Mouse (Mus musculus) midbrain, postnatal 0 days (tissue): ENCODE measurements around the gene Fat3. TPM values are rescaled to one million over a fixed set of nuclear protein-coding genes. Genes with fewer than 3 reads are reported as not detected.
A peak's percentile ranks its signal among the peaks of the same experiment; 100 is the strongest.

Source experiments
- ATAC-seq: fragments of 200-750 bp; cut with Nextera tagmentation; 2 replicates; pipeline ENCODE4 v1.8.0; 2017; ENCODE audit warnings: moderate number of reproducible peaks, mild to moderate bottlenecking, moderate TSS enrichment, moderate library complexity; ENCODE audit not compliant: low FRiP score
- DNase-seq: peaks from one replicate; pipeline ENCODE4 v3.0.0-alpha.2; 2015; ENCODE audit warnings: low spot score
- H3K27ac ChIP-seq: fragments of 300-500 bp; sonication (generic); 2 replicates; pipeline ENCODE4 v1.5.1; 2014; ENCODE audit warnings: low read depth, mild to moderate bottlenecking, low read length, mixed read lengths
- H3K27me3 ChIP-seq: fragments of 300-500 bp; sonication (generic); 2 replicates; pipeline ENCODE4 v1.6.1; 2014; ENCODE audit warnings: low read length, control low read depth, mixed read lengths; ENCODE audit not compliant: insufficient read depth
- H3K36me3 ChIP-seq: fragments of 300-500 bp; sonication (generic); 2 replicates; pipeline ENCODE4 v1.6.1; 2014; ENCODE audit warnings: low read length, control low read depth, mixed read lengths; ENCODE audit not compliant: insufficient read depth
- H3K4me1 ChIP-seq: fragments of 300-500 bp; sonication (generic); 2 replicates; pipeline ENCODE4 v1.6.1; 2014; ENCODE audit warnings: mild to moderate bottlenecking, control low read depth, antibody characterized with exemption, low read length, mixed read lengths; ENCODE audit not compliant: insufficient read depth
- H3K4me2 ChIP-seq: fragments of 300-500 bp; sonication (generic); 2 replicates; pipeline ENCODE4 v1.6.1; 2014; ENCODE audit warnings: low read depth, mild to moderate bottlenecking, low read length, mixed read lengths; ENCODE audit not compliant: poor library complexity, severe bottlenecking
- H3K4me3 ChIP-seq: fragments of 300-500 bp; sonication (generic); 2 replicates; pipeline ENCODE4 v1.5.1; 2014; ENCODE audit warnings: low read depth, mild to moderate bottlenecking, low read length, moderate library complexity
- H3K9ac ChIP-seq: fragments of 300-500 bp; sonication (generic); replicated peaks from 2 replicates; pipeline ENCODE4 v1.6.1; 2014; ENCODE audit warnings: mild to moderate bottlenecking, low read length, moderate library complexity, mixed read lengths; ENCODE audit not compliant: poor library complexity, severe bottlenecking
- H3K9me3 ChIP-seq: fragments of 300-500 bp; sonication (generic); 2 replicates; pipeline ENCODE4 v1.6.1; 2016; ENCODE audit warnings: low read length, control low read depth
- CTCF ChIP-seq: IDR thresholded peaks from 2 replicates; pipeline ENCODE4 v1.5.1; 2016; ENCODE audit warnings: antibody characterized with exemption, mild to moderate bottlenecking
- WGBS: fragments of 180-500 bp; shearing (Covaris S2); extraction: QIAGEN DNeasy Blood & Tissue Kit; methylation state at CpG from one replicate; pipeline ENCODE4 v1.1.7; 2014; 5-methylcytosine and 5-hydroxymethylcytosine counted together
- polyA plus RNA-seq: library from polyadenylated mRNA; unstranded; fragments of >200 nt; fragmentation: Nextera tagmentation; extraction: Ambion mirVana; gene quantifications from 2 replicates; pipeline ENCODE4 v1.2.1, GENCODE M21; 2015
- total RNA-seq: library from RNA; depleted of rRNA; stranded (reverse); fragments of >200 nt; gene quantifications from 2 replicates; pipeline ENCODE4 v1.2.3, GENCODE M21; 2014; rRNA removed

Fat3 gene
- total RNA-seq: 63.7 and 75.7 TPM in 2 replicates
- 7.1 and 7.6 TPM in 2 replicates for polyA plus RNA-seq

DNA sequence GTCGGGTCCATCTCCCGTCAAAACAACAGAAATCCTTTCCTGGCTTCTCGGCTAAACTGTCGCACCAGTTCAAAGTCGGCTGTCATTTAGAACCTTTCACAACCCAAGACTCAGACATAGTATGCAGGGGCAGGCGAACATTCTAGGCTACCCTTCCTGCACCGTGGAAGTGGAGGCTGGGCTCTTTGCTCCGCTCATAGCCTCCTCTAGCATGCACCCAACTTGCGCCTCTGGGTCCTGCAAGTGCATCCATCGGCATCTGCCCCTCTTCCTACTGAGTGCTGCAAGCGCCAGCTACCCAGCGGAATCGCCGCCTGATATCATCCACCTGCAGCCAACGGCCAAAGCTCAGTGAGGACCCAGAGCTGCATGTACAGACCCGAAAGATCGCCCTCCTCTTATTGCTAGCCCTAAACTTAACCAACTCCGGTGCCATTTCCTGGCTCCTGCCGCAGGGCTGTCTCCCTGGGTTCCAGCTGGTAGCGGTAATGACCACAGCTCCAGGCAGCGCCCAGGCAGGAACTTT lies at the start of gene Fat3:
Gene Fat3, minus strand, starts transcription at position 100 of the 526 bp plus-strand sequence.
- Histone ChIP-seq H3K4me2 (peak within 1 kb of the TSS; percentile 77), H3K9ac (peak within 1 kb of the TSS; percentile 78), H3K27me3 (no peaks in the 10 kb centered on the region), H3K36me3 (no peaks in the 10 kb centered on the region), H3K9me3 (no peaks in the 10 kb centered on the region), H3K27ac (peak within 1 kb of the TSS; percentile 77), H3K4me1 (0 out of 2 replicates have a peak, but pooled peaks cover 5% of the 10 kb centered on the region), H3K4me3 (peak within 1 kb of the TSS; percentile 58)
- TF ChIP-seq CTCF: no peak
- under 1% methylated on average over 21 of the region's 21 CpGs for WGBS
- ATAC-seq: peak; percentile 38; the same call in 1 of the 2 replicates
- DNase-seq: peak; percentile 38

DNA sequence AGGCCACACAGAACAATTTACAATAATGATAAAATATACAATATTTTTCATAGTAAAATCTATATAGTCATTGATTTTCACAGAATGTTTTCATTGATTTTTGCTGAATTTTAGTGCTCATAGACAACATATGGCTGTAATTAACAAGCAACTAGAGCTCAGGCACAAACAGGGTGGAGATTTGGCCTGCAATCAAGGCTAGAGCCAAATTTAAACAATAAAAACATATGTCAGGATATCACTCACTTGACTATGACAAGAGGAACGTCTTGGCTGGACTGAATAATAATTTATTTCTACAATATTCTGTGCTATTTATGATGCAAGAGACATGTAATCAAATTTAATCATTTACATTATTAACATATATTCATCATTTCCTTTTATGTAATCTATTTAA lies 31.8 kb upstream of the Fat3 start:
- no peak for ATAC-seq

DNA sequence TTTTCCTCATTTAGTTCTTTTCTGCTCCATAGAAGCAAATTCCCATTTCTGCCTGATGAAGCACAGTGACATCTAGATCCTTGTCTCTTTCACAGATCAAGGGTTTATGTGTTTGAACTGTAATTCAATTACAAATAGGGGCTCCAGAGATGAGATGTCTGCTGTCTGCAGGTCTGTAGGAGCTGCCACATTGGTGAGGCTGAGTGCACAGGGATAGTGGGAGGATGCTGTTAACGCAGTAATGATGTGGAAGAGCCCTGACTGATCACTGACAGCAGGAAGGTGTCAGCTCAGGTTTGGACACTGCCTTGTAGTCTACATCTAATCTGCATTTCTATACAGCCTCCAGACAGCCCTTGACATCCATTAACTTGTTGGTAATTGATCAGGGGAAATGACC lies 16.5 kb upstream of the Fat3 start:
- H3K4me1 ChIP-seq: no peaks in the 10 kb centered on the region
- no peaks in the 10 kb centered on the region for H3K27me3 ChIP-seq
- no peaks in the 10 kb centered on the region for H3K9me3 ChIP-seq
- 69% methylated on average over 1 of the region's 1 CpGs for whole genome bisulfite sequencing
- H3K36me3 ChIP-seq: no peaks in the 10 kb centered on the region
- H3K27ac ChIP-seq: no peak overlapping the region
- no peak overlapping the region for H3K4me2 ChIP-seq
- H3K4me3 ChIP-seq: no peak overlapping the region
- H3K9ac ChIP-seq: no peak overlapping the region
- TF ChIP-seq CTCF: no peak
- DNase-seq (no peak), ATAC-seq (no peak)

More for the DNA sequence above, 31.8 kb upstream of the Fat3 start:
- H3K4me1 ChIP-seq: no peaks in the 10 kb centered on the region
- no peak overlapping the region for H3K9ac ChIP-seq
- H3K4me3 ChIP-seq: no peak overlapping the region
- no peaks in the 10 kb centered on the region for H3K27me3 ChIP-seq
- TF ChIP-seq CTCF: no peak
- no peak overlapping the region for H3K4me2 ChIP-seq
- no peak overlapping the region for H3K27ac ChIP-seq
- WGBS: 80% methylated on average over 1 of the region's 1 CpGs
- no peak for DNase-seq
- H3K36me3 ChIP-seq: no peaks in the 10 kb centered on the region
- H3K9me3 ChIP-seq: no peaks in the 10 kb centered on the region

DNA sequence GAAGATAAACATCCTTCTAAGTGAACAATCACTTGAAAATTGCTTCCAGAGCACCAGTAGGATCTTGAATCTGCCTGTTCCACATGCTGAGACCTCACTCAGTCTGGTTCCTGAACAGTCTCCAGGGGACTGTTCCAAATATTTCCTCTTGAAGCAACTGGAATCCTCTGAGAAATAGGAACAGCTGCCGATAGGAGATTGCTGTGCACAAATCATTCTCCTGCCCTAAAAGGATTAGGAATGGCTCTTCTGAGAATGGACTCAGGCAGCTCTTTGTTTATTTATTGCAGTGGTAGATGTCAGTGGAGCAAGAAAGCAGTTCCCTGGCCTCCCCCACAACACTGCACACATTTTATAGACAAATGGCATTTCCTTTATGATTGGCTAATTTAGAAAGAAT lies 10.9 kb upstream of the Fat3 start:
- DNase-seq: peak; percentile 19
- 14% methylated on average over 1 of the region's 1 CpGs for WGBS
- Histone ChIP-seq H3K4me3 (no peak overlapping the region), H3K4me2 (no peak overlapping the region), H3K4me1 (no peaks in the 10 kb centered on the region), H3K9ac (no peak overlapping the region), H3K36me3 (no peaks in the 10 kb centered on the region), H3K9me3 (no peaks in the 10 kb centered on the region), H3K27ac (no peak overlapping the region), H3K27me3 (no peaks in the 10 kb centered on the region)
- no peak for TF ChIP-seq CTCF
- ATAC-seq: no peak

DNA sequence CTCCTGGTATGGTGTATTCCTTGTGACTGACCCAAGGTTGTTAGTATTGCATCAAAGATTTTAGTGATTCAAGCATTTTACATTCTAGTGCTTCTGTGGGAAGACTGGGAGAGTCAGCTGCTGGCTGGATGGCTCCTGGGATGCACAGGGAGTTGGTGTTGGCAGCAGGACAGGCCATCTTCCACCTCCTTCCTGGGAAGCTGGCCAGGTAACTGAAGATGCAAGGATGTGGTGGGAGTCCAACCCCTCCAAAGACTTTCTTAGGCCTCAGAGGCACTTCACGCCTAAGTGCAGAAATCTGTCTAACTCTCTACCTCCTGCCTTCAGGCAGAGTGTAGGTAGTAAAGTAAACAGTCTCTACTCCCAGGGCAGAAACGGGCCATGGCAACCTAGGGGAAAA lies 2.7 kb upstream of the Fat3 start:
- WGBS: 88% methylated on average over 2 of the region's 2 CpGs
- Histone ChIP-seq H3K9me3 (no peaks in the 10 kb centered on the region), H3K4me3 (no peak overlapping the region), H3K27ac (no peak overlapping the region), H3K4me1 (no peaks in the 10 kb centered on the region), H3K9ac (no peak overlapping the region), H3K27me3 (no peaks in the 10 kb centered on the region), H3K36me3 (no peaks in the 10 kb centered on the region), H3K4me2 (no peak overlapping the region)
- DNase-seq: no peak
- no peak for TF ChIP-seq CTCF
- ATAC-seq: no peak

DNA sequence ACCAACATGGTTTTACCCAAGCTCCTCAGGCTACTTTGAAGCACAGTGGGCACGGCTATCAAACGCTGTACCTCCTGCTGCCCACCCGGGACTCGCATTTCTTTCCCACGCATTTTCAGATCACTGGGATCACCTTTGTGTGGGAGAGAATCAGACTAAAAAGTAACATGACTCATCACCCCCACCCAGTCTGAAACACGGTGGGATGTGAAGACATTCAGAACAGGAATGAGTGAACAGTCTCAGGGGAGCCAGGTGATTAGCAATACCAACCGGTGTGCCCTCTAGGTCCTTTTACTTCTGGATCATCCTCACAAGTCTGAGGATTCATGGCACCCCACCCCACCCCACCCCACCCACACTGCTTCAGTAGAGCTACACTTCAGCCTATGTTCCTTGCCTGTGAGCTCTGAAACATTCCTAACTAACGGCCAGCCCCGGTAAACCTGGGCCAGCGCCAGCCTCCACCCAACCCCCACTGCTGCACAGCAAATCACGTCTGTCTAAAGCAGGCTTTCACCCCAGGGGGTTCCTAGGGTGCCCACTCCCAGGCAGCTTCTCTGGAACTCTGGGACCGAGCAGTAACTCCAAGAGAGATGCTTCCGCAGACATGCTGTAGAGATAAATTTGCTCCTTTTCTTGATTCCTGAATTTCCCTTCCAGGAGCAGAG lies 1.7 kb upstream of the Fat3 start:
- no peak for TF ChIP-seq CTCF
- Histone ChIP-seq H3K9me3 (no peaks in the 10 kb centered on the region), H3K36me3 (no peaks in the 10 kb centered on the region), H3K9ac (peak overlapping the region; percentile 78; the same call in 1 of the 2 replicates), H3K4me2 (peak overlapping the region; percentile 77), H3K4me1 (0 out of 2 replicates have a peak, but pooled peaks cover 5% of the 10 kb centered on the region), H3K27me3 (no peaks in the 10 kb centered on the region), H3K4me3 (peak overlapping the region; percentile 58), H3K27ac (peak overlapping the region; percentile 77)
- ATAC-seq (no peak), DNase-seq (no peak)
- 14% methylated on average over 13 of the region's 13 CpGs for WGBS
